Mouse (Mus musculus) spleen, embryonic (tissue): Measurements from ENCODE around the gene Alppl2.

Experiments used
- CTCF ChIA-PET: fragments of 350-600 bp; sonication (Branson Sonifier 250); formaldehyde crosslinking; loops from one replicate; lab custom pipeline; 2022; lab: Charles Lee

Gene Alppl2

GRCm38 (mm10) chr1:87050700-87051099 is 39.0 kb downstream of the Alppl2 start:
- CTCF ChIA-PET, result no interaction called here

GRCm38 (mm10) chr1:87050072-87050471 is 39.7 kb downstream of the Alppl2 start:
- CTCF ChIA-PET, result no interaction called here

GRCm38 (mm10) chr1:87041814-87042438 is 47.8 kb downstream of the Alppl2 start:
- CTCF ChIA-PET, result interaction anchor here (0.7 to 1.4 kb wide), 2 partner anchors 9 to 392 kb away, joined by 3 read pairs; no protein-coding TSS in a partner anchor

GRCm38 (mm10) chr1:87041119-87041518 is 48.6 kb downstream of the Alppl2 start:
- CTCF ChIA-PET, result interaction anchor here (0.5 to 1.4 kb wide), 3 partner anchors 8 to 532 kb away, joined by 3 to 4 read pairs (median 3); no protein-coding TSS in a partner anchor

GRCm38 (mm10) chr1:87038477-87039070 is 51.2 kb downstream of the Alppl2 start:
- CTCF ChIA-PET, result no interaction called here
